Mouse (Mus musculus): ENCODE data around the gene Galk2. TPM values are rescaled to one million over a fixed set of nuclear protein-coding genes. Genes with fewer than 3 reads are reported as not detected.

Gene Galk2
- 6.8 TPM for polyA plus RNA-seq (2015; fragmentation: Illumina TruSeq; extraction: RNeasy Lipid Tissue Mini Kit (QIAGEN cat#74804); ENCODE audit: insufficient read depth, low read depth, low replicate concordance)

GRCm38 (mm10) chr2:125858521-125859280 is at the start of gene Galk2, which contains the start of gene Cops2:
Gene Galk2, plus strand, starts transcription at chr2:125859109.
Gene Cops2, minus strand, starts transcription at chr2:125859139.

Other genes with a start within 250 kb of the Galk2 start
- gene Cep152, start 234.0 kb upstream of the Galk2 start, polyA plus RNA-seq (2015; fragmentation: Illumina TruSeq; extraction: RNeasy Lipid Tissue Mini Kit (QIAGEN cat#74804); ENCODE audit: insufficient read depth, low read depth, low replicate concordance): 1.4 TPM
- gene Eid1, start 186.0 kb upstream of the Galk2 start, polyA plus RNA-seq (2015; fragmentation: Illumina TruSeq; extraction: RNeasy Lipid Tissue Mini Kit (QIAGEN cat#74804); ENCODE audit: insufficient read depth, low read depth, low replicate concordance): 23.2 TPM
- gene Shc4, start 135.0 kb upstream of the Galk2 start, polyA plus RNA-seq (2015; fragmentation: Illumina TruSeq; extraction: RNeasy Lipid Tissue Mini Kit (QIAGEN cat#74804); ENCODE audit: insufficient read depth, low read depth, low replicate concordance): not detected
- gene Secisbp2l, start 76.2 kb upstream of the Galk2 start, polyA plus RNA-seq (2015; fragmentation: Illumina TruSeq; extraction: RNeasy Lipid Tissue Mini Kit (QIAGEN cat#74804); ENCODE audit: insufficient read depth, low read depth, low replicate concordance): 5.6 TPM
- 13.3 TPM for gene Cops2, start within 50 bp of the Galk2 start, polyA plus RNA-seq (2015; fragmentation: Illumina TruSeq; extraction: RNeasy Lipid Tissue Mini Kit (QIAGEN cat#74804); ENCODE audit: insufficient read depth, low read depth, low replicate concordance)
- gene Fgf7, start 175.5 kb downstream of the Galk2 start, polyA plus RNA-seq (2015; fragmentation: Illumina TruSeq; extraction: RNeasy Lipid Tissue Mini Kit (QIAGEN cat#74804); ENCODE audit: insufficient read depth, low read depth, low replicate concordance): 1.7 TPM